In genomic region chr1:172548501-172548900, GRCm38 (mm10) we compare ENCODE assay signal across 13 mouse cellular contexts. TPM values are rescaled to one million over a fixed set of nuclear protein-coding genes. Genes with fewer than 3 reads are reported as not detected.
DNase-seq lines count a peak whose midpoint lies in the region; ATAC-seq lines count a peak whose summit lies in the region.
"Had no signal": no experiment of that assay in that cellular context is flagged by ENCODE, and none has a peak within 500 bp of the region (broad histone marks: within the 10 kb centered on the region; RNA-seq: fewer than 3 reads in every experiment).

No protein-coding gene starts in this region.

- ATAC-seq in megakaryocyte progenitor cell, adult 5-6 weeks (replicated peaks; ENCODE audit: poor library complexity) = peak; percentile 64
- no peak for ATAC-seq in erythroblast, adult 5-6 weeks (replicated peaks; ENCODE audit: low FRiP score, poor library complexity, severe bottlenecking)
- ATAC-seq: hindbrain, postnatal 0 days had no signal

- DNase-seq in spleen, postnatal 10 days (ENCODE audit: low spot score in 2 of 2) = peak; percentile 17 to 37
- no peak for DNase-seq in spleen, postnatal 4 days (ENCODE audit: low spot score in 2 of 2)
- DNase-seq in induced T-regulatory cell, adult 2 months (ENCODE audit: low read depth) = peak; percentile 81
- DNase-seq in thymus, postnatal 4 days = peak; percentile 39
- DNase-seq in layer of hippocampus, adult 9-11 months = no peak
- DNase-seq in c-Kit-positive CD71-positive TER-119-positive erythroid progenitor cells, embryonic 14.5 days (ENCODE audit: low spot score) = no peak
- DNase-seq: adrenal gland, postnatal 14 days; kidney, postnatal 25 days had no signal

RNA-seq across cellular contexts. Expression of gene Vsig8, which starts 7.2 kb away (rescaled TPM):
- total RNA-seq in megakaryocyte progenitor cell, adult 5-6 weeks (2015) = not detected in 2 replicates
- total RNA-seq in megakaryocyte progenitor cell, adult 5-6 weeks (2017) = not detected in 2 replicates
- not detected in 2 replicates for total RNA-seq in erythroblast, adult 5-6 weeks (2015; ENCODE audit: low replicate concordance)
- not detected in 2 replicates for total RNA-seq in erythroblast, adult 5-6 weeks (2017; ENCODE audit: low replicate concordance)
- total RNA-seq: adrenal gland, postnatal 14 days; gastrocnemius, postnatal 4 days had no signal

RNA-seq across cellular contexts. Expression of gene Cfap45, which starts 27.9 kb away (rescaled TPM):
- total RNA-seq in megakaryocyte progenitor cell, adult 5-6 weeks (2015) = 0.12 TPM in 1 of 2 replicates, not detected in the other
- not detected in 2 replicates for total RNA-seq in megakaryocyte progenitor cell, adult 5-6 weeks (2017)
- total RNA-seq in erythroblast, adult 5-6 weeks (2015; ENCODE audit: low replicate concordance) = not detected in 2 replicates
- total RNA-seq in erythroblast, adult 5-6 weeks (2017; ENCODE audit: low replicate concordance) = 0.28 TPM in 1 of 2 replicates, not detected in the other

RNA-seq across cellular contexts. Expression of gene Slamf8, which starts 41.9 kb away (rescaled TPM):
- total RNA-seq in megakaryocyte progenitor cell, adult 5-6 weeks (2015) = 0.46 TPM in 1 of 2 replicates, not detected in the other
- total RNA-seq in megakaryocyte progenitor cell, adult 5-6 weeks (2017) = 0.41 TPM in 1 of 2 replicates, not detected in the other
- not detected in 2 replicates for total RNA-seq in erythroblast, adult 5-6 weeks (2015; ENCODE audit: low replicate concordance)
- 0.68 TPM in 1 of 2 replicates, not detected in the other for total RNA-seq in erythroblast, adult 5-6 weeks (2017; ENCODE audit: low replicate concordance)
- total RNA-seq: adrenal gland, postnatal 14 days; hindbrain, postnatal 0 days; left cerebral cortex, adult 18-20 months had no signal

RNA-seq across cellular contexts. Expression of gene Tagln2, which starts 48.7 kb away (rescaled TPM):
- total RNA-seq in megakaryocyte progenitor cell, adult 5-6 weeks (2015) = 621 and 639 TPM in 2 replicates
- 290 and 305 TPM in 2 replicates for total RNA-seq in megakaryocyte progenitor cell, adult 5-6 weeks (2017)
- 135 and 151 TPM in 2 replicates for total RNA-seq in erythroblast, adult 5-6 weeks (2015; ENCODE audit: low replicate concordance)
- total RNA-seq in erythroblast, adult 5-6 weeks (2017; ENCODE audit: low replicate concordance) = 52.7 and 53.7 TPM in 2 replicates

RNA-seq across cellular contexts. Expression of gene Fcrl6, which starts 53.9 kb away (rescaled TPM):
- not detected in 2 replicates for total RNA-seq in megakaryocyte progenitor cell, adult 5-6 weeks (2015)
- not detected in 2 replicates for total RNA-seq in megakaryocyte progenitor cell, adult 5-6 weeks (2017)
- total RNA-seq in erythroblast, adult 5-6 weeks (2015; ENCODE audit: low replicate concordance) = not detected in 2 replicates
- not detected in 2 replicates for total RNA-seq in erythroblast, adult 5-6 weeks (2017; ENCODE audit: low replicate concordance)
- total RNA-seq: adrenal gland, postnatal 14 days; gastrocnemius, postnatal 4 days; hindbrain, postnatal 0 days; left cerebral cortex, adult 18-20 months had no signal

Comparison
In these comparisons a context has a peak if more than half of its experiments do, and no peak if none do; other contexts are left out.
1. DNase-seq: peak in spleen, postnatal 10 days (2 of 2), induced T-regulatory cell, adult 2 months (single experiment) and thymus, postnatal 4 days (single experiment); none in spleen, postnatal 4 days (0 of 2), layer of hippocampus, adult 9-11 months (single experiment) and c-Kit-positive CD71-positive TER-119-positive erythroid progenitor cells, embryonic 14.5 days (single experiment).